Mouse (Mus musculus): ENCODE results near the gene Tmem184b.

DNA sequence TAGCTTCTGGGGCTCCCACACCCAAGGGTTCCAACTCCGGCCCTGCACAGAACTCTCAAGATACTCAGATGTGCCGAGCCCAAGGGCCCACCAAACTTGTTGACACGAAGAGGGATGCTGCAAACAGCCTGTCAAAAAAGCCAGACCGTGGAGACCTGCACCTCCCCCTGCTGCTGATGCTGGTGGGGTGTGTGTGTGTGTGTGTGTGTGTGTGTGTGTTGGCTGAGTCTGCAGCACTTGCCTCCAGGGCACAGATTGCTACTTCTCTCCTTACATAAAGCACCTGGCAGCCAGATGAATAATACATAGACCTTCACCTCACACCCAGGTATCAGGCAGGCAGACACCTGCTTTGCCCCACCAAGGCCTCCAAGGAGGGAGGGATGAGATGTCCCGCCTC is 1.2 kb downstream of the Tmem184b start:
- TF ChIP-seq TAL1 (IDR thresholded peaks at IDR 0.05; ENCODE audit: low read length) = no peak
- no peak for TF ChIP-seq GATA1 (IDR thresholded peaks at IDR 0.05; ENCODE audit: low read length)
